Mouse (Mus musculus) urinary bladder, adult 18-20 months (tissue): ENCODE results near the gene Igsf6.

Experiments used
- DNase-seq, 2 experiments: peaks; one replicate each; pipeline ENCODE4 v3.0.0; 2022; ENCODE audit warnings: low spot score in 2 of 2, mixed read lengths in 2 of 2

Gene Igsf6

DNA sequence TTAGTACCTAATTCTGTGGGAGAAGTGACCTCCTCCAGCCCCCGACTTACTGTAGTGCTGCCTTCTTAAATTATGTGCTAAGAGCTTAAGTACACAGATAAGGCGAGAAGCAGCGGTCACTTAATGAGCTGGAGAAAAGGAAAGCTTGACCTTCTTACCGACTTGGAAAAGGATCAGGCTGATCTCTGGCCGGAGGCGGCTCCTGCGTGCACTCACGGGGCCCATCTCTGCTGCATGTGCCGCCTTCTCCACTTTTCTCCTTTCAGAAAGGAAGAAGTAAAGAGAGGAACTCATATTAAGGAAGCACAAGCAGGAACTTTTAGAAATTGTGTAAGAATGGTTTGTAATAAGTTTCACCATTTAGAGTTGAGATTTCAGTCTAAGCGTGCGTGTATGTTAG is at the start of gene Igsf6:
Gene Igsf6 (minus strand): TSS at position 292 of the 400 bp plus-strand sequence.
- peak in 1 of 2 experiments; percentile 15 for DNase-seq

DNA sequence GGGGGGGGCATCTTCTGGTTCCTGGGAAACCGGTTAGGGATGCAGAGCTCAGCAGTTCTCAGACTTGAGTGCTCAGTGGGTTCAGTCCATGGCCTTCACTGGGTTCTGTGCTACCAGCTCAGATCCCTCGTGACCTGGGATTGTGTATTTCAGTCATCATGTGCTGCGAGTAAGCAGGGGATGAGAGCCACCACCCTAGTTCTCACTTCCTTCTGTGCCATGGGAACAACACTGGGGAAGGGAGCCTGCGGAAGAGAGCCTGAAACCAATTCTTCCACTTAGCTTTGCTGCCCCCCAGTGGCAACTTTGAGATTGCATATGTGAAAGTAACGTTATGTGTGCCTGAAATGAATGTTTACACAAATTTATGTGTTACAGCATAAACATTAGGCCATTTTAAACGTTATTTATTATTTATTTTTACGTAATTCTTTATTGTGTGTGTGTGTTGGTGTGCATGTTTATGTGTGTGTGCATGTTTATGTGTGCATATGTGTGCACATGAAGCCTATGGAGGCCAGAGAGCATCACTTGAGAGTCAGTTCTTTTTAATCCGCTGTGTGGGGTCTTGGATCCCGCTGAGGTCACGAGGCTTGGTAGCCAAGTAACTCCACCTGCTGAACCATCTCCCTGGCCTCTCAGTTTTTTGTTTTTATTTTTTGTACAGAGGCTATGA is 45.9 kb upstream of the Igsf6 start:
- peak; percentile 58 to 81 for DNase-seq

DNA sequence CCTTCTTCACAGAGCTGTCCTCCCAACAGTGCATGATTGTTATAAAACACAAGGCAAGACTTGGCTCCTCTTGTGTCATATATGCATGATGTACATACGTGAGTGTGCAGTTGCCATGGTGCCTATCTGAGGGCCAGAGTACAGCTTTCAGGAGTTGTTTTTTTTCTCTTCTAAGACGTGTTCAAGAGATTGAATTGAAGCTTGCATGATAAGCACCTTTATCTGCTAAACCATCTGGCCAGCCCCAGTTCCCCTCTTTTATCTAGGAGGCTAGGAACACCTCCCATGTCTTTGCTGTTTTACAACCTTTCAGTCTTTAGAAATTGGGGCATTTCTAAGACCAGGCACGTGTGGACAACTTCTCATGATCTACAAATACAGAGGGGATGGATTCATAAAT is 37.4 kb upstream of the Igsf6 start:
- no peak for DNase-seq

DNA sequence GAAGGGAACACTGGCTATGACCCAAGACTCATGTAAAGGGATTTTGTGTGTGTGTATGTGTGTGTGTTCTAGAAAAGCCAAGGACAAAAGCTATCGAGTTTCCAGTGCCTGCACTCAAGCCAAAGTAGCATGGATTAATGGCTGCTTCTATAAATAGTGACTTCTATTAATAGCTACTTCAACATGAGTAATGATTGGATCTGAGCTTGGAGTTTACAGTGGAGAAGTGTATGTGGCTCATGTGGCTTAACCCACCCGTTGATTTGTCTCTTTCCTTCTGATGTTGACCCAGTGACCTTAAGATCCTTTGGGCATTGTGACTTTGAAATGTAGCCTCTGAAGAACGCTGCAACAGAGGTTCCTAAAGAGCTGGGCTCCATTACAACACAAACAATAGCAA is 36.9 kb upstream of the Igsf6 start:
- no peak for DNase-seq

DNA sequence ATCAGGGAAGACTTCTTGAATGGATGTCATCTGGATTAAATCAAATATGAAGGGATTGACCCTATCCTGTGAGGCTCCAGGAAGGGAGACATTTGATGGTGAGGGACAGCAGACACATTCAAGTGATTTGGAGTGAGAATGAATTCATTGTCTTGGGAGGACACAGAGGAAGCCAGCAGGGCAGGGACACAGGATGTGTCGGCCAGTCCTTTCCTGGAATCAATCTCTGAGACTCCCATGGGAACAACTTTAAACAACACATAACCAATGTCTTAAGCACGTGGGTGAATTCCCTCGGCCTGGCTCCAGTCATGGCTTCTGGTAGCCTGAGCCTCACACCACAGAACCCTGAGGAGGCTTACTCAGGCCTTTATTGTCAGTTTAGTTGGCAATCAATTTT is 33.5 kb upstream of the Igsf6 start:
- DNase-seq, result no peak

DNA sequence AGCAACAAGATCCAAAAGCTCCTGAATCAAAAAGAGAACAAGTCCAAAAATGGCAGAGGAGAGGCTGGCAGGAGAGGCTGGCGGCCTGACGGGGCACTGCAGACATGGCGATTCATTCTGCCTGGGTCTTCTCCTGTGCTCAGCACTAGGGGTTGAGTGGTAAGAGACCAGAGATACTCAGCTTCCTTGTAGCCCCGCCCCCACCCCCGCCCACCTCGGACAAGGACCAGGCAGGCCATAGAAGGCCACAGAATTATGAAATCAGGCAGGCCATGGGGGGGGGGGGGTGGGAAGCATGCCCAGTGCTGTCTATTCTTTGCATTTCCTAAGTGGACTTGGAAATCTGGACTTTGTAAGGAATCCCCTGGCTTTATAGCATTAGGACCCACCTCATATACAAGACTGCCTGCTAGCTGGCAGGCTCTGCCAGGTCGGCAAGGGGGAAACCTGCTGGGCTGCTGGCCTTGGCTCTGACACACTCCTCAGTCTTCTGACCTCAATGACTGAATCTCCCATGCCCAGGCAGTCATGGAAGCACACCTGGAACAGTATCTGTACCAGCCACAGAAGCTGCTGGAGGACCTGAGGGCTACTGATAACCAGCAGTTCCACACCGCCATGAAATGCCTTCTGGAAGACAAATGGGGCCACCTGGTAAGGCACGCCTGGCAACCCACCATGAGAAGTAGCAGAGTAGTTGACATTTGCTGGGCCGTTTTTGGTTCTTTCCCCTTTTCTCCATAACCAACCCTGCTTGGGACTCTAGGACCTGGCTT is 24.4 kb upstream of the Igsf6 start:
- DNase-seq, result no peak

DNA sequence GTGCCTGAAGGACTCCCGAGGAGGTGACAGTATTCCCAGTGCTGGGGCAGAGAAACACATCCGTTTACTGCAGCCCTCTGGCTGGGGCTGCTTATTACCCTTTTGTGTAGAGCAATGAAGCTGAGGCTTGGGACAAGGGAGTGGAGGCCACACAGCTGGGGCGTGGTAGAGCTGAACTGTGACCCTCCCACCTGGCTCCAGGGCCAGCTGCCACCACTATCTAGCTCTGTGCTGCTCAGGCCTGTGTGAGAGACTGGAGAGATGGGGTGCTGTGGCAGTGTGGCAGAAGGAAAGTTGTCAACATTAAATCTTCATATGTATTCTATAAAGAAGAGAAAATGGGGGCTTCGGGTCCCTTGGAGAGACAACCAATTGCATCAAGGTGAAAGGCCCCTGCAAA is 18.7 kb upstream of the Igsf6 start:
- DNase-seq, result no peak

DNA sequence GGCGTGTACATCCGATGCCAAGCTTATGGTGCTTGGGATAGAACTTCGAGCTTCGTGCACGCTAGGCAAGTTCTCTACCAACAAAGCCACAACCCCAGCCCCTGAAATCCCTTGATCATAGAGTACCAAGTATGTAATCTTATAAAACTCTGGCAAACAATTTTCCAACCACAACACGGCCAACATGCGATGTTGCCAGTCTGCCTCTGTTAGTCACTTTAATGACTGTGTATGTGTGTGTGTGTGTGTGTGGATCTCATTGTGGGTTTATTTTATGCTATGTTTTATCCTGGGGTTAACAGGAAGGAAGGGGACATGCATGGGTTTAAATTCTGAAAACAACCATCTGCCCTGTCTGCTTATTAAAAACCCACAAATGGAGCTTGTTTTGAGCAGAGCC is 16.4 kb upstream of the Igsf6 start:
- no peak for DNase-seq

DNA sequence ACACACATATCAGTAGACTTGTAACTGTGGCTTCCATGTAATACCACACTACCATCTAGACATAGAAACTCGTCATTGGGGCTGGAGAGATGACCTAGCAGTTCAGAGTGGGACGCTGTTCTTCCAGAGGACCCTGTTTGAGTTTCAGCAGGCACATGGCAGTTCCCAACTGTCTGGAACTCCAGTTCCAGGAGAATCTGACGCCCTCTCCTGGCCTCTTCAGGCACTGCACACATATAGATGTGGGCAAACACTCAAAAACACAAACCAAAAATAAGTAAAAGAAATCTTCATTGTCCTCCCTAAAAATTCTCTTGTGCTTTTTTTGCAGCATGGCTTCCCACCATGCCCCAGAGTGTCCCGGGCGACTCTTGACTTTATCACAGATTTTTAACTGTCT is 14.4 kb upstream of the Igsf6 start:
- no peak for DNase-seq

DNA sequence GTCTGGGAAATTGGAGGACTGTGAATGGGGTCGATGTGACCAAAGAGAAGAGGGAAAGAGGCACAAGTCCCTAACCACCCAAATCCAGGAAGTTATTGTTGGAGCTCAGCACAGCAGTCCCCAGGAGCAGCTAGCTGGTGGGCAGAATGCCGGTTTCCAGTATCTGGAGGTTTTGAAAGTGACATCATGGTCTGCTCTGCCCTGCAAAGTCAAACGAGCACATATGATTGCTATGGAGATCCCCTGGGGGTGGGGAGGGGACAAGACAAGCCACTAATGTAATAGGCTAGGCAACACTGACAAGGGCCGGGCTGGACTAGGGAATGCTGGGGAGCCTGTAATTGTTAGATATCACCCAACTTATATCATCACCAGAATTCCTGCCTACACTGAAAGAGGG is 11.1 kb upstream of the Igsf6 start:
- no peak for DNase-seq

DNA sequence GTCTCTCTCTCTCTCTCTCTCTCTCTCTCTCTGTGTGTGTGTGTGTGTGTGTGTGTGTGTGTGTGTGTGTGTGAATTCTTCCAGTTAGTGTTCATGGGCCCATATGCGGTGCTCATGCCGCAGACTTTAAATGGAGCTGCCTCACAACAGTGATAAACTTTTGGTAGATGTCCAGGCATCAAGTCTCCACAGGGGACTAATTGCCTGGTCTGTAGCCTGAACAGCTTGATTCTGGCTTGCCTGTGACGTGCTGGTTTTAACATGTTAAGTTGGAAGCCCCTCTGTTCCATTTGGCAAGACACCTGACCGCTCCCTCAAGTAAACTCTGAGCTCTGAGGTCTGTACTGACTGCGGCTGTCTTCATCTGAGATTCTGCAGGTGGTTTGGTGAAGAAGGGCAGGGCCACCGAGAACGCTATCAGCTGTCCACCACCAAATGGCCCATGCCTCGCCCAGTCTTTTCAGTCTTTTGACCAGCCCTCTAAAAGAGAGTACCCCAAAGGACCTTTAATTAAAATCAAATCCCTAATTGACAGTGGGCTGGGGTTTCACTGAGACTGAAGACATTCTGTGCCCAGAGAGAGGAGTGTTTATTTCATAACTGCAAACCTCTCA is 10.6 kb upstream of the Igsf6 start:
- no peak for DNase-seq

DNA sequence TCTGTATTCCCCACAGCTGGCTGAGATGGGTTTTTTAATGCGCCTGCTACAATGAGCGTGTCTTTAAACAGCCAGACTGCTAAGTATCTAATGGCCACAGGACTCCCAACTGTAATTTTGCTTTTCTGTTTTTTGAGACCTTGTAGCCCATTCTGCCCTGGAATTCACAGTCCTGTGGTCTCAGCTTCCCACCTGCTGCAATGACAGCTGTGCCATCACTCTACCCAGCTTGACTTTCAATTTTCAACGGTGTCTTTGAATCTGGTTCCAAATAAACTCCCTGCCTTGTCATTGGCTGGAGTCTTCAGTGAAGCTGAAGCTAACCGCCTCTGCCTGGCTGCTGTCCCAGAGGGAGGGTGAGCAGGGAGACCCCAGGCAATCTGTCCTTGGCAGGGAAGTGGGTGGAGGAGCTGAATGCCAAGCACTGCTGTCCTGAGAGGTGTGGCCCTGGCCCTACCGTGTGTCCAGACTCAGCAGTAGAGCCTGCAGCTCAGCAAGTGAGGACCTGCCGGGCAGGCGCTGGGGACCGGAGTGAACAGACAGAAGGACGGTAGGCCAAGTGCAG is 8.7 kb upstream of the Igsf6 start:
- no peak for DNase-seq

DNA sequence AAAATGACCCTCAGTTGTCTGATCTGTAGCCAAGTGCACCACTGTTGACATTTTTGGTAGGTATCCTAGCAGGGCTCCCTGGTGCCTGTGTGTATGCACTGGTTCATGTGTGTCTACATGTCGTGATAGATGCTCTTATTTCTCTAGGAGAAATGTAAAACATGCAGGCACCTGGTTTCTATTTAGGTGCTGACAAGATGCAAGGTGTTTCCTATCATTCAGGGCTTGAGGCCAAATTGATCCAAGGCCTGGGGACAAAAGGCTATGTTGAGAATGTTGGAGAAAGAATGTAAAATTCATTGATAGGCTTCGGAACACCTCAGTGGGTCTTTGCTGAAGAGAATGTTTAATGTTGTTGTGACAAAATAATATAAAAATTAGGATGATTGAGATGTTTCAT is 7.4 kb upstream of the Igsf6 start:
- no peak for DNase-seq

DNA sequence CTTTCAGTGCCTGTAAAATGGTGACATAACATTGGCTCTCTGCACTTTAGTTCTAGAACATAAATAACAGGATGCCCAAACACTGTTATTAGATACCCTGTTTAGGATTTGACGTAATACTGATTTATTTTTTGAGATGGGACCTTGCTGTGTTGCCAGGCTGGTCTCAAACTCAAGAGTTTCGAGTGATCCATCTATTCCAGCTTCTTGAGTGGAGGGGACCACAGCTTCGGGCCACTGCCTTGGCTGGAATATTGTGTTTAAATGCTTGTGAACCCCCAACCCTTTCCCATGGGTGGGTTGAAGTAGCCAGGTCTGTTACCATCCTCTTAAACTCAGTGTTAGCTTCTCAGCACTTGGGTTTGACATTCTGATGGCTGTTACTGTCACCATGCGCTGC is 7.0 kb upstream of the Igsf6 start, which contains the start of gene Otoa:
Gene Otoa (plus strand): TSS at position 301 of the 400 bp plus-strand sequence.
- DNase-seq, result no peak

DNA sequence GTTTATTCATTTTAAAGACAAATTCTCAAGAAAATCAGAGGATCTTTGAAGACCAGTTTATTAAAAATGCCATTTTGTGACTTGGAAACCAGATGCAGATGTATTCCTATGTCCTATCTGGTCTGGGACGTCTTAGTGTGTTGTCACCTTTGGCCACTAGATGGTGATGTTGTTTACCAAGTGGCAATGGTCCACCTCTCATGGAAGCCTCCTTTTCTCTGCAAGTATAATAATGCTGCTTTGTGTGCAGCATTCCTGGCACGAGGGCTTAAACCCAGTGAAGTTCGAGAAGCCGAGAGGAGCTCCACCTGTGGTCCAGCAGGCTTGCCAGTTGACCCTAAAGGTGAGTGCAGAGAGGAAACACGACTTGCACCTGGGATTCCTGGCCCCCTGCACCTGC is 3.5 kb upstream of the Igsf6 start:
- DNase-seq, result peak in 1 of 2 experiments; percentile 30

DNA sequence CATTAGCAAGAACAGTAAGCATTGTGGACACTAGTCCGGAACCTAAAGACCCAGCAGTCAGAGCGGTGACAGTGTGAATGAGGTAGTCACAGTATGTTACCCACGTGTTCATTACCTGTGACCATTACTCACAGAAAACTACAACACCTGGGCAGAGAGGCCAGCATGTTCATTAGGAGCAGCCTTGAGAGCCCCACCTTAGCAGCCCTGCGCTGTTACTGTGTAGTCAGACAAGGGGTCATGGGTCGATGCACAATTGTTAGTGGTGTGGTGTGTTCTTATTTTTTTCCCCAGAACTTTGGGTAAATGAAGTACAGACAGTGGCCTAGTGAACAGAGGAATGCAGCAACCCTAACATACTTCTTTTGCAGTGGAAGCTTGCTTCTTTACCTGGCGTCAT is 2.9 kb upstream of the Igsf6 start:
- no peak for DNase-seq

DNA sequence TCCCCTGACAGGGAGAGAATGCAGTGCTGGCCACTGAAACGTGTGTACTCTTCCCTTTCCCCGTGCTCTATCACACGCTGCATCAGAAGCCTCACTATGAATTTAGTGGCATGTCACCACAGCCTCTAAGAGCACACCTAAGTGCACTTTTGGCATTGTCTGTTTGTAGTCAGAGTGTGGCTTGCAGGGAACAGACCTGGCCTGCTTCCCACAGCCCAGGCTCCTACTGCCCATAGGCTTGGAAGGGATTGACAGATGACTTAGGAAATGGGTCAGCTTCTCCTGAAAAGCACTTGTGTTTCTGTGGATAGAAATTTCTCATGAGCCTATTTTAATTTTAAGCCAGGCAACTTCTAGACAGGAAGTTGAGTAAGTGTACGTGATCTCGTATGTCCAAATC is 1.0 kb upstream of the Igsf6 start:
- no peak for DNase-seq

DNA sequence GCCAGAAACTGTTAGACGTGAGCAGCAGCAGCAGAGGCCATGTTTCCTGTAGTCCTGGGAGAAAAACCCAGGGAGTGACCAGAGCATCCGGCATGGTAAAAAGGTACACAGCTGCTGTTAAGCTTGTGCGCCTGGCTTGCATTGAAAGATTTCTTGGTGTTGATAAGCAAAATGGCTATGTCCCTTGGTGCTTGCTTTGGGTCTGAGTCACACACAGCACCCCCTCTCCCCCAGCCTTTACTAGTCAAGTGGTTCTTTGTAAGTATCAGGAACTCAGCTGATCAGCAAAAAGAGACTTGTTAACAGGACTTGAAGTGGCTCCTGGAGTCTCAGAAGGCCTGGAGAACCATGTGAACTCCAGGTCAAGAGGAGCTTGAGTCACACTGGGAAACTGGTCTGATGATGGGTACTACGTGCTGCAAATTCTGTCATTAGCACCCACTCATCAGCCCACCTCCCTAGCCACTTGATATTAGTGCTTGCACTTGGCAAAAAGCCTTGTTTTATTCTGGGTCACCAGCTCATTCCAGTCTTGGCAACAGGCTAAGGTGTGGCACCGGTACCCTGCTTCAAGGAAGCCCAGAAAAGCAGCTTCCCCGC is 529 bp upstream of the Igsf6 start:
- peak in 1 of 2 experiments; percentile 9 for DNase-seq

DNA sequence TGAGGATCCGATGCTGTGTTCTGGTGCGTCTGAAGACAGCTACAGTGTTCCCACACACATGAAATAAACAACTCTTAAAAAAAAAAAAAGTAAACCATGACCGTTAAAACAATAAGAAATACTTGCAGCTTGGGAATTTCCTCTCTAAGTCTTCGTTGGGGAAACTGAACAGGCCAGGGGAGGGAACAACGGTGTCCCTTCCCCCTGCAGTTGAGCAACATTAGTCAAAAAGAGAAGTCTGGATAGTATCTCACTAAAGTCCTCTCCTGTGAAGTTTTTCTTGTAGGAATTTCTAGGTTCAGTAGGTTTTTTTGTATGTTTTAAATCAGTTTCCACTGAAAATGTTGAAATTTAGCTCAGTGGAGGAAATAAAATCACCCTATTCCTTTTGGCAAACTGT is 1.9 kb downstream of the Igsf6 start:
- DNase-seq, result no peak

DNA sequence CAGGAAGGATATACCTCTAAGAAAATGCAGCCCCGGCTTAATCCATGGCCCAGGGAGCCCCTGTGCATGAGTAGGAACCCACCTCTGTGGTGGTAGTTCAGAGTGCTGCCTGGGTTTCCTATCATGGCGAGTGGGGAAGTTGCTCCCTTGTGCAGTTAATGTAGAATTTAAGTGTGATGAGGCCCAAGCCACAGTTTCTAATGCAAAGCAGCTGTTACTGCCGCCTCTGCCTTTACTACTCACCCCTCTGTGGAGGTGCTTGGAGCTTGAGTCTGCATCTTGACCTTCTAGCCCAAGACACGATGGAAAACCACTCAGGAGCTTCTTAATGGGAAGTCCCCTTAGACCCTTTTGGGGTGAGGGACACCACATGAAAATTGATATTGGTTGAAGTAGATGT is 3.1 kb downstream of the Igsf6 start:
- DNase-seq, result no peak

DNA sequence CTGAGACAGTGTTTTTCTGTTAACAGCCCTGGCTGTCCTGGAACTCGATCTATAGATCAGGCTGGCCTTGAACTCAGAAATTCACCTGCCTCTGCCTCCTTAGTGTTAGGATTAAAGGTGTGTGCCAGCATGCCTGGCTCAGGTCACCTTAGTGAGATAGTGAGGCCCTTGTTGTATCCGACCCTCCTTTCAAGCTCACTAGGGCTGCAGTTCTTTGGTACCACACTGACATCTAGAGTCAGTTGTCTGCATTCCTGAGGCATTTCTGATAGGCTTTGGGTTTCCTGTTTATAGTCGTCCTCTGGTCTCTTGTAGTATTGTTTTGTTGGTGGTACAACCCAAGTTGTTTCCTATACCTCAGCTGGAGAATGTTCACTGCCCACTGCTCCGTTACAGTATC is 10.1 kb downstream of the Igsf6 start:
- no peak for DNase-seq
